Mouse (Mus musculus): ENCODE data around the gene Crtc2. TPM values are rescaled to one million over a fixed set of nuclear protein-coding genes. Genes with fewer than 3 reads are reported as not detected.
"Not testable (repeated sequence)": the region's sequence is repeated elsewhere in the genome, so short reads cannot be mapped to it uniquely, and the experiment has no call there.

Gene Crtc2
- total RNA-seq, 2 experiments from 2014 or later, result 18.0 to 18.8 TPM

- peak; percentile 68 for DNase-seq
Observed at GRCm38 (mm10) chr3:90242984-90243775, 10.8 kb upstream of the Crtc2 start, which contains the start of gene Creb3l4. TSS of gene Creb3l4 (minus strand) at chr3:90243512.

- DNase-seq, result no peak
Observed at GRCm38 (mm10) chr3:90245406-90245805, 8.6 kb upstream of the Crtc2 start.

GRCm38 (mm10) chr3:90247630-90247959, 6.4 kb upstream of the Crtc2 start:
- DNase-seq, result no peak

GRCm38 (mm10) chr3:90247960-90248745, 5.8 kb upstream of the Crtc2 start, which contains the start of gene Slc39a1:
TSS of gene Slc39a1 (plus strand) at chr3:90248172.
- peak; percentile 95 for DNase-seq

GRCm38 (mm10) chr3:90248746-90249100, 5.2 kb upstream of the Crtc2 start:
- DNase-seq, result peak; percentile 52

- DNase-seq, result no peak
Observed at GRCm38 (mm10) chr3:90250791-90251190, 3.2 kb upstream of the Crtc2 start.

- not testable (repeated sequence) for DNase-seq
Observed at GRCm38 (mm10) chr3:90251731-90252226, 2.2 kb upstream of the Crtc2 start.

- DNase-seq, result not testable (repeated sequence)
Observed at GRCm38 (mm10) chr3:90252659-90253058, 1.3 kb upstream of the Crtc2 start.

- DNase-seq, result not testable (repeated sequence)
Observed at GRCm38 (mm10) chr3:90253174-90253573, 789 bp upstream of the Crtc2 start.

GRCm38 (mm10) chr3:90254419-90255193, 643 bp downstream of the Crtc2 start:
- DNase-seq, result no peak

GRCm38 (mm10) chr3:90255194-90255565, 1.2 kb downstream of the Crtc2 start:
- no peak for DNase-seq

- DNase-seq, result no peak
Observed at GRCm38 (mm10) chr3:90255784-90256353, 1.9 kb downstream of the Crtc2 start.

GRCm38 (mm10) chr3:90256731-90257530, 3.0 kb downstream of the Crtc2 start:
- DNase-seq, result no peak

GRCm38 (mm10) chr3:90258521-90258920, 4.6 kb downstream of the Crtc2 start:
- no peak for DNase-seq

- DNase-seq, result no peak
Observed at GRCm38 (mm10) chr3:90263121-90263771, 9.3 kb downstream of the Crtc2 start.

GRCm38 (mm10) chr3:90264687-90265033, 10.7 kb downstream of the Crtc2 start:
- DNase-seq, result no peak

GRCm38 (mm10) chr3:90265034-90265931, 11.3 kb downstream of the Crtc2 start, which contains the start of gene Dennd4b:
TSS of gene Dennd4b (plus strand) at chr3:90265185.
- DNase-seq, result peak; percentile 98

- peak; percentile 26 for DNase-seq
Observed at GRCm38 (mm10) chr3:90265932-90266741, 12.2 kb downstream of the Crtc2 start.
